Mouse (Mus musculus): ENCODE data around the gene Olfr544.
"Not testable (repeated sequence)": the region's sequence is repeated elsewhere in the genome, so short reads cannot be mapped to it uniquely, and the experiment has no call there.

The Olfr544 gene

GRCm38 (mm10) chr7:102488161-102488560 is at the start of gene Olfr544:
Gene Olfr544, minus strand, starts transcription at chr7:102488313.
- no peak for DNase-seq (ENCODE audit: low spot score in 2 of 2)

DNA sequence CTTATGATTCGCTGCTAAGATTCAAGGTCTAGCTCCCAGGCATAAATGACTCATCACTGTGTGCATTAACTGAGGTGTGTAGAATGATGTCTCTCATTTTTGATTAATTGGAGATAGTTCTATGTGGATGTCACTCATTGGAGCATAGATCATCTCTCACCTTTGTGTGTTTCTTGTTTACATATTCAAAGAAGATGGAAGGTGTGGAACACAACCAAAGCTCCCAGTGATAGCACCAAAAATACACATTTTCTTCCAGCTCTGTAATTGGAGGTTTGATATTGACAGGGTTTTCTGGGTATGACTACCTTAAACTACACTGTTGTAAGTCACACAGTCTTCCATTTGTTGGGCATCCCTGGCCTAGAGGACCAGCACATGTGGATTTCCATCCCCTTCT is 46.3 kb upstream of the Olfr544 start, which contains the start of gene Olfr547:
TSS of gene Olfr547 (plus strand) at position 301 of the 400 bp plus-strand sequence.
- no peak for DNase-seq (ENCODE audit: low spot score in 2 of 2)

DNA sequence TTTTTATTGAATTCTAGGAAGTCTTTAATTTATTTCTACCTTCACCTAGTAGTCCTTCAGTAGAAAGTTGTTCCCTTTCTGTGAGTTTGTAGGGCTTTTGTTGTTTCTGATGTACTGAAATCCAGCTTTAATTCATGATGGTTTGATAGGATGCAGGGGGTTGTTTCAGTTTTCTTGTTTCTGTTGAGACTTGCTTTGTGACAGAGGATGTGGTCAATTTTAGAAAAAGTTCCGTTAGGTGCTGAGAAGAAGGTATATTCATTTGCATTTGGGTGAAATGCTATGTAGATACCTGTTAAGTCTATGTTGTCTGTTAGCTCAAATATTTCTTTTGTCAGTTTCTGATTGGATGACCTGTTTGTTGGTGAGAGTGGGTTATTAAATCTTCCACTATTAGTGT is 40.9 kb upstream of the Olfr544 start:
- DNase-seq (ENCODE audit: low spot score in 2 of 2), result no peak

- no peak for DNase-seq (ENCODE audit: low spot score in 2 of 2)
Observed at GRCm38 (mm10) chr7:102517051-102517335, 28.9 kb upstream of the Olfr544 start.

GRCm38 (mm10) chr7:102516261-102517050 is 28.3 kb upstream of the Olfr544 start:
- no peak for DNase-seq (ENCODE audit: low spot score in 2 of 2)

- no peak for DNase-seq (ENCODE audit: low spot score in 2 of 2)
Observed at GRCm38 (mm10) chr7:102514144-102514543, 26.0 kb upstream of the Olfr544 start.

GRCm38 (mm10) chr7:102512814-102513435 is 24.8 kb upstream of the Olfr544 start:
- DNase-seq (ENCODE audit: low spot score in 2 of 2), result peak; percentile 49 to 83

DNA sequence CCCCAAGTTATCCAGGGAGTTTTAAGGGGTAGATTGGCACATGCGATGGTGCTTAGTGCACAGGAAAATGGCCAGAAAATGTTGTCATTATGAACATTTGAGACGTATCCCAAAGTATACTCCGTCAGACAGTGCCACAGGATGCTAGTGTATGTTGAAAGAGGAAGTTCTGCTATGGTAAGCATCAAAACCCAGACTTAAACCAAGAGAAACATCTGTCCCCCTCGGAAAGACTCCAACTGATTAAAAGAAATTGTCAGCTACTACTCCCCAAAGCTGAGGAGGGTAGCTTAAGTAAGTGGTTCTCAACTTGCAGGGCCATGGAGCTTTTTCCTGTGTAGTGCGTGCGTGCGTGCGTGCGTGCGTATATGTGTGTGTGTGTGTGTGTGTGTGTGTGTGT is 23.8 kb upstream of the Olfr544 start:
- no peak for DNase-seq (ENCODE audit: low spot score in 2 of 2)

GRCm38 (mm10) chr7:102509726-102510125 is 21.6 kb upstream of the Olfr544 start:
- DNase-seq (ENCODE audit: low spot score in 2 of 2), result no peak

DNA sequence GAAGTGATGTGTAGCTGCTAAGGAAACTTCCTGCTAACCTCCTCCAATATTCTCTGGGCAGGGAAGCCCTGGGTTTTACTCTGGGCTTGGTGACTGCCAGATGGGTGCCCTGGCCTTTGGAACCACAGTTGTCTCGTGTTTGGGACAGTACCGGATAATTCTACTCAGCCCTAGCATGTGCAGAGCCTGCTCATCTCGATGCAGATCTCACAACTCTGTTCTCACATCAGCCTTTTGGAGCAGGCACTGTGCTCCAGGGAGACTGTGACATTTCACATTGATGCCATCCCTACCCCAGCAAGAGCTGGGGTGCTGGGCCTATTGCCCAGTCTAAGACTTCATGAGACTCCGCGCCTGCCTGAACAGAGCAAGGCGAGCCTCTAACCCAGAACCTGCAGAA is 20.6 kb upstream of the Olfr544 start:
- DNase-seq (ENCODE audit: low spot score in 2 of 2), result no peak

- no peak for DNase-seq (ENCODE audit: low spot score in 2 of 2)
Observed at GRCm38 (mm10) chr7:102508066-102508465, 20.0 kb upstream of the Olfr544 start.

DNA sequence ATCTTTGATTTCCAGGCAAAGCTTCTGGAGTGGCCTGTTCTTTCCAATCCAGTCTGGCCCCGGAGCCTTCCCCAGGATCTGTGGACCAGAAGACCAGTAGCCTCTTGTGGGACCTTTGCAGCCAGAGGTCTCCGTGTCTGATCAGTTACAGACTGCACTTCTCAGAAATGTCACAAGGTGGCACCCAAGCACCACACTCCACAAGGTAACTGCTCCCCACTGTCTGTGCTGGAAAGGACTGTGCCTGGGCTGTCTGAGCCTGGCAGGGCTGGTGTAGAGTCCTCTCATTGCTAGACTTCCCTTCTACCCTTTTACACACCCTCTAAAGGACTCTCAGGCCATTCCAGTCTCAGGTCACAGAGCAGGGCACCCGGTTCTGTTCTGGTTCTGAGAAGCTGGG is 18.7 kb upstream of the Olfr544 start:
- peak; percentile 63 to 78 for DNase-seq (ENCODE audit: low spot score in 2 of 2)

DNA sequence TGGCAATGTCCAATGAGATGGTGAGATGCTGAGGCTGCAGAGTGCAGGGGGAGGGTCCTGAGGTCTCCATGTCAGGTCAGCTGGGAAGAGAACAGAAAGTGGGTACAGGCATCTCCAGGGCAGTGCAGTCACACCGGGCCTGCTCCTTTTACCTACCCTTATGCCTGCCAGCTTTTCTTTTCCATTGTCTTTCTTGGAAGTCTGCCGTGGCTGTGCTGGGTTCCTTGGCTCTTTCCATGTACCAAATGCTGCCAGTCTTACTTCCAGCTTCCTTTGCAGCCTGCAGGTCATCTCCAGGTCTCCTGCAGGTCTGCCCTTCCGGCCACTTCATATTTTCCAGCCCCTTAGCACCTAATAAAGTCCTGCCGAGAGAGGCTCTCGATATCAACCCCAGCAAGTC is 13.9 kb upstream of the Olfr544 start:
- no peak for DNase-seq (ENCODE audit: low spot score in 2 of 2)

DNA sequence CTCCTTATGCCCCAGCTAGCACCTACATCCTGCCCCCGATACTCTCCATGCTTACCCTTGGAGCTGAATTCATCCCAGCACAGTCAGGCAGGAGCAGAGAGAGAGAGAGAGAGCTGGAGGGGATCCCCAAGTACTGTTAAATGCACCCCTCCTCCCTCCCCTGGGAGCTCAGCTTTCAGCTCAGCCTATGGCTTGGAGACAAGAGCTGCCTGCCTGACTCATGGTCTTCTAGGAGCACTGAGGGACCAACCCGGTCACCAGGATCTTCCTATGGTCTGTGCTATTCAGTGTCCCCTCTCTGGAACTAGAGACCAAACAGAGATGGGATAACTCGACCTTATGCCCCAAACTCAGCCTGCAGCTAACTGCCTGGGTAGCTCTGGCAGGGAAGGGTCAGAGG is 11.4 kb upstream of the Olfr544 start, which contains the start of gene Olfr545:
TSS of gene Olfr545 (minus strand) at position 101 of the 400 bp plus-strand sequence.
- DNase-seq (ENCODE audit: low spot score in 2 of 2), result no peak

DNA sequence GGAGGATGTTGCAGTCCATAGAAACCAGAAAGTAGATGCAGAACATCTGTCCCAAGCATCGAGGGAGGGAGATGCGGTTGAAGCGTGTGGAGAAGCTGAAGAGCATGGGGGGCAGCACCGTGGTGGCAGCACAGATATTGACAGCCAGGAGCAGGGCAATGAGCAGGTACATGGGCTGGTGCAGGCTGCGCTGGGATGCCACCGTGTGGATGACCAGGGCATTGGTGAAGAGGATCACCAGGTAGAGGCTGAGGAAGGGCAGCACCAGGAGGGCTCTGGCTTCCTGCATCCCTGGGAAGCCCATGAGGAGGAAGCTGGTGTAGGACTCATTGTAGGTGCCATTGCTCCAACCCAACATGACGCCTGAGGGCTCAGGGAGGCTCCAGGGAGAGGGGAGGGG is 6.3 kb upstream of the Olfr544 start:
- DNase-seq (ENCODE audit: low spot score in 2 of 2), result not testable (repeated sequence)

DNA sequence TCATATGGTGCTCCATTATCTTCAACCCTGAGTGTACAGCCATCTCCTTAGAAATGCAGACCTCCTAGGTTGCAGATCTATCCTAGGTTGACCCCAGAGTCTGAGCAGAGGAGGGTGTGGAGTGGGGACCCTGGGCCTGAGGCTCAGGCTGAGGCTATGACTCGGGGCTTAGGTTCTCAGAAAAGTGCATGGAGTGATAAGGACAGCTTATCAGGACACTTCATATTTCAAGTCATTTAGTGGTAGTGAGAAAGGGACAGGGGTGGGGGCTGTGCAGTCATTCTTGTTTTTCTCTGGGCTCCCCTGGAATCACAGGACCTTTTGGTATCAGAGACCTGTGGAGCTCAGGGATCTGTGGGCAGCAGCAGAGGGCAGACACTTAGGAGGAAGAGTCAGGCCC is 2.0 kb downstream of the Olfr544 start:
- DNase-seq (ENCODE audit: low spot score in 2 of 2), result no peak

- DNase-seq (ENCODE audit: low spot score in 2 of 2), result not testable (repeated sequence)
Observed at GRCm38 (mm10) chr7:102484766-102485165, 3.3 kb downstream of the Olfr544 start.

DNA sequence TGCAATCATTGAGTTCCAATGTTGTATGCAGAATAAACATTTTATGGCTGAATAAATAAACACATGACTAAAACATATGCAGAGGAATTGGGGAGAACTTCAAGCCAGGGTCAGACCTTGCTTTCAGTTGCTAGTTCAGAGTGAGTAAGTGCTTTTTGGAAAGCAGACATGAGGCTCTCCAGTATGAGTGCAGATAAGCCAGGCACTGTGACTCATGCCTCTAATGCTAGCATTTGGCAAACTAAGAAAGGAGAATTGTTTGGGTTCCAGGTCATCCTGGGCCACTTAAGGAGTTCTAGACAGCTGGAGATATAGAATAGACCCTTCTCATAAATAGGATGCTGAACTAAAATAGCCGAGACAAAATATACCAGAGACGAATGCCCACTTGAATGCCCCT is 4.4 kb downstream of the Olfr544 start:
- no peak for DNase-seq (ENCODE audit: low spot score in 2 of 2)

- no peak for DNase-seq (ENCODE audit: low spot score in 2 of 2)
Observed at GRCm38 (mm10) chr7:102481579-102481978, 6.5 kb downstream of the Olfr544 start, which contains the start of gene Olfr543. Gene Olfr543, minus strand, starts transcription at chr7:102481679.

GRCm38 (mm10) chr7:102480821-102481220 is 7.3 kb downstream of the Olfr544 start:
- DNase-seq (ENCODE audit: low spot score in 2 of 2), result no peak

DNA sequence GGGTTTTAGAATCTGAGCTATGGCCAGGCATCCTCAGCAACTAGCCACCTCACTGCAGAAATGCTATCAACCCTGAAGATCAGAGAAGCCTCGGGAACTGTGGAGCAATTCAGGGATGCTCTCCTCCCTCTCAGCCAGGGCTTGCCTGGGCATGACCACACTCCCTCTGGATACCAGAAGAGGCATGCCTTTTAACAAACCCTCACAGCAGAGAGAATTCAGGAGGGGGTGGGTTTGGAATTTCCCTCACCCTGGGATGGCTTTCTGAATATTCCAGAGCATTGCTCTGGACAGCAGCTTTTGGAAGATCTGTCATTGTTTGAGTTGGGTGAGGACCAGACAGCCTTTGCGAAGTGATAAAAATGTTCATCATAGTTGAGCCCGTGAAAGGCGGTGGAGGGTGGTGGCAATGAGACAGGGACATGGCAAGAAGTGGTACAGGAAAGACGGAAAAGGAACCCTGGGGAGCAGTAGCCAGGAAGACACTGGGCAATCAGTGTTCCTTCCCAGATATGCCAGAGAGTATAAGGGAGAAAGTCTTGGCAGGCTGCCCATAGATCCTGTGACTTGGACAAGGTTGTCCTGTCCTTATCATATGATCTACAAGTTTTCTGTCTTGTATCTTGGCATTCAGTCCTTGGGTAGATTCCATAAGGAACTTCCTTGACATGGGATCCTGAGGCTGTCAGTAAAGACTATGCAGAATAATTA is 8.6 kb downstream of the Olfr544 start:
- no peak for DNase-seq (ENCODE audit: low spot score in 2 of 2)

DNA sequence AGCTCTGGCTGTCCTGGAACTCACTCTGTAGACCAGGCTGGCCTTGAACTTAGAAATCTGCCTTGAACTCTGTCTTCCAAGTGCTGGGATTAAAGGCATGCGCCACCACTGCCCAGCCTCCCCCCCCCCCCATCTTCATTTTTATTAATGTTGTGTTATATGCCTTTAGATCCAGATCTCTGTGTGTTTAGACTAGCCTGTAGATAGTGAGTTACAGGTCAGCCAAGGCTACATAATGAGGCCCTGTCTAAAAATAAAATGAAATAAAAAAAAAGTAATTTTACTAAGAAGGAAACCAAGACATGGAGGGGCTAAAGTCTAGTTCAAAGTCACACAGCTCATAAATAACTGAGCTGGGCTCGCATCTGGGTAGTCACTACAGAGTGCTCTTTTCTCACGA is 9.2 kb downstream of the Olfr544 start:
- no peak for DNase-seq (ENCODE audit: low spot score in 2 of 2)

GRCm38 (mm10) chr7:102478425-102478824 is 9.7 kb downstream of the Olfr544 start:
- DNase-seq (ENCODE audit: low spot score in 2 of 2), result no peak
